Mouse (Mus musculus) bone marrow macrophage, adult 2 months (primary cell): ENCODE measurements around the gene Vmn2r88. TPM values are rescaled to one million over a fixed set of nuclear protein-coding genes. Genes with fewer than 3 reads are reported as not detected.
"Not testable (repeated sequence)": the region's sequence is repeated elsewhere in the genome, so short reads cannot be mapped to it uniquely, and the experiment has no call there.

Source experiments
- H3K27ac ChIP-seq: 2 replicates; pipeline ENCODE4 v1.5.1; 2012; ENCODE audit warnings: low read depth, low read length; ENCODE audit not compliant: insufficient read depth
- H3K4me1 ChIP-seq: 2 replicates; pipeline ENCODE4 v1.6.1; 2012; ENCODE audit warnings: low read length; ENCODE audit not compliant: control insufficient read depth, insufficient read depth
- H3K4me3 ChIP-seq: 2 replicates; pipeline ENCODE4 v1.5.1; 2012; ENCODE audit warnings: mild to moderate bottlenecking, low read length, moderate library complexity; ENCODE audit not compliant: insufficient read depth
- CTCF ChIP-seq: IDR thresholded peaks from 2 replicates; pipeline ENCODE4 v1.5.1; 2012; ENCODE audit warnings: low read depth, mild to moderate bottlenecking, low read length, moderate library complexity
- POLR2A ChIP-seq: IDR thresholded peaks from 2 replicates; pipeline ENCODE4 v1.6.1; 2012; ENCODE audit warnings: mild to moderate bottlenecking, low read depth, low read length, borderline replicate concordance
- polyA plus RNA-seq: library from polyadenylated mRNA; stranded (reverse); fragments of >200 nt; gene quantifications from 2 replicates; pipeline ENCODE4 v1.2.4, GENCODE M21; 2012; ENCODE audit not compliant: missing spikeins, insufficient read depth, insufficient read length

Vmn2r88 gene
- polyA plus RNA-seq, result not detected in 2 replicates

DNA sequence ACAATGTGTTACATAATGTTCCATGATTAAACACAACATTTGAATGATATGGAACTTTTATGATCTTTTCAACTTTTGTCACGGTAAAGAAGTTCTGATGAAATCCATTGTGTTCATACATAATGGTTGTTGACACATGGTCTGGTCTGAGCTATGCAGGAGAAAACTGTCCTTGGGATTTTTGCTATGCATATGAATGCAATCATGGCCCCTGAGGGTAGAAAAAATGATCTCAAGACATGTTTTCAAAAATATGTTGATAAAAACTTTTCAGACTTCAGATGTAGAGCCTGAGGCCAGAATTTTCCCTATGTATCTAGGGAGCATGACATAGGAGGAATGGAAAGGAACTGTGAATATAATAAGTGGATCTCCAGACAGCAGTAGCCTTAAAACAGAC is at the start of gene Vmn2r88:
Gene Vmn2r88, plus strand, starts transcription at position 301 of the 400 bp plus-strand sequence.
- TF ChIP-seq POLR2A (no peak), CTCF (no peak)
- H3K4me1 ChIP-seq, result no peaks in the 10 kb centered on the region
- no peak within 1 kb of the TSS for H3K27ac ChIP-seq
- no peak within 1 kb of the TSS for H3K4me3 ChIP-seq

DNA sequence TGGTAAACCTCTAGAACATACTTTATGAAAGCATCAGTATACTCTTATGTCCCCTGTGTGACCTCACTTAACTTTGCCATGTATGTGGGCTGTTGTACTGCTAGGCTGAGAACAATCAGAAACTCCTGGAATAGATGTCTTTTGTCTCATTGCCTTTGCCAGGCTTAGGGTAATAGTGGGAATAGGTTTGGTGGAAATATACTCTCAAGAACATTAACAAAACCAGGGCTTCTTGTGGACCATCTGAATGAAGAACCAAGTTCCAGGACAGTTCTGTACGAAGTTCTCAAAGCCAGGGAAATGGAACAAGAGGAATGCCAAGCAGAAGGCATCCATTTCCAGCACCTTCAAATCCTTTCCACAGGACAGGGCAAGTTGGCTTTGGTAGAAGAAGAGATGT is 49.2 kb upstream of the Vmn2r88 start, which contains the start of gene Gm7247:
Gene Gm7247, plus strand, starts transcription at position 301 of the 400 bp plus-strand sequence.
- no peaks in the 10 kb centered on the region for H3K4me1 ChIP-seq
- no peak within 1 kb of the TSS for H3K27ac ChIP-seq
- TF ChIP-seq POLR2A, result no peak
- no peak for TF ChIP-seq CTCF
- H3K4me3 ChIP-seq, result no peak within 1 kb of the TSS

DNA sequence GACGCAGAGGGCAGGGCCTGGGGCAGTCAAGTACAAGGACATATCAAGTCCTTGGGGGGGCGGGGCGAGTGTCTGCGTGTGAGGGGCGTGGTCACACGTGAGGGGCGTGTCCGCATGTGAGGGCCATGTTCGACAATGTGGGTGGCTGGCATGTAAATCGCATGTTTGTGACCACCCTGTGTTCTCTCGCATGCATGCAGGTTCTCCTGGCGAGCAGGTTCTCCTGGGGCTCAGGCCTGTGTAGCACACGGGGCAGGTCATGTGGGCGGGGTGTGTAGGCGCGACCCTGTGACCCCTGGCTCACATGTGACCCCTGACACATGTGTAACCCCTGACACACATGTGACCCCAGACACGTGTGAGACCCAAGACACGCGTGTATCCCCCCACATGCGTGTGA is 27.8 kb upstream of the Vmn2r88 start:
- Histone ChIP-seq H3K27ac (no peak overlapping the region), H3K4me3 (no peak overlapping the region), H3K4me1 (no peaks in the 10 kb centered on the region)
- no peak for TF ChIP-seq CTCF
- TF ChIP-seq POLR2A, result no peak

DNA sequence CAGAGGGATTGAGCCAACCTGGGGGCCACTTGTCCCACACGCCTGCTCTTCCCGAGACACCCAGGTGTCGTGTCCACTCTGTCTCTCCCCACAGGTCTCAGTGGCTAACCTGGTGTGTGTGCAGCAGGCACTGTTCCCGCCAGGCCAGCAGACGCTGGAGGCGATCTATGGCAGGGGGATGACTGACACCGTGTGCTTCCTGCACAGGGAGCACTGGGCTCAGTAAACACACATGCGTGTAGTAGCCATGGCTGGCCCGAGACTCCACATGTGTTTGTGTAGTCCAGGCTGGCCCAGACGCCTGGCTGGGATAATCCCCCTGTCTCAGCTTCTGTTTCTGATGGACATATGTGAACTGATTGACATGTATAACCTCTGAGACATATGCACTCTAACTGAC is 26.3 kb upstream of the Vmn2r88 start:
- no peak overlapping the region for H3K27ac ChIP-seq
- no peak for TF ChIP-seq CTCF
- TF ChIP-seq POLR2A, result no peak
- H3K4me3 ChIP-seq, result no peak overlapping the region
- H3K4me1 ChIP-seq, result no peaks in the 10 kb centered on the region

DNA sequence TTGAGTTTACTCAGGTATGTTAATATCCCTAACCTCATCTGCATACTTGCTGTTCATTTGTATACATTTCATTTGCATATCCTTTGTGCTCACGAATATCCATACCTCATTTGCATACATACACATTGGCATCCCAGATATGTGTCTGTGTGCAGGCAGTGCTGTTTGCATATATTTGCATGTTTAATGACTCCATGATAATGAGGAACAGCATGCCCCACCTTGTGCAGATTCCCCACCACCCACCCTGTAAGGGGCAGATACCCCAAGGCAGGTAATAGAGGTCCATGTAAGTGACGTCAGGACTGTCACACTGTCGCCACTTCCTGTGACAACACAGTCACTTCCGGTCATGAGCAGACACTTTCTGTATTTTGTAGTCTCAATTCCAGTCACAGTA is 24.9 kb upstream of the Vmn2r88 start:
- no peak overlapping the region for H3K27ac ChIP-seq
- no peak overlapping the region for H3K4me3 ChIP-seq
- no peak for TF ChIP-seq CTCF
- TF ChIP-seq POLR2A, result no peak
- no peaks in the 10 kb centered on the region for H3K4me1 ChIP-seq

DNA sequence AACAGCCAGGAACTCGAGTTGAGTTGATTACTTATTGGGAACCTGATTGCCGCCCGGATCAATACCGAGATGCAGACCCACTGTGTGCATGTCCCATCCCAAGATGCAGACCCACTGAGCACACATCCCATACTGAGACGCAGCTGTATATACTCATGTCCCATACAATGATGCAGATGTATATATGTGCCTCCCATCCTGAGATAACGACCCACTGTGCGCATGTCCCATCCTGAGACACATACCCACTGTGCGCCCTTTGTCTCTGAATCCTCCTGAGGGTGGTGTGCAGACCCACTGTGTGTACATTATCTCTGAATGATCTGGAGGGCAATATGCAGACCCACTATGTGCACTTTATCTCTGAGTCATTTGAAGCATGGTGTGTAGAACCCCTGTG is 22.9 kb upstream of the Vmn2r88 start:
- H3K4me1 ChIP-seq, result no peaks in the 10 kb centered on the region
- no peak overlapping the region for H3K27ac ChIP-seq
- no peak overlapping the region for H3K4me3 ChIP-seq
- TF ChIP-seq POLR2A, result no peak
- TF ChIP-seq CTCF, result no peak

DNA sequence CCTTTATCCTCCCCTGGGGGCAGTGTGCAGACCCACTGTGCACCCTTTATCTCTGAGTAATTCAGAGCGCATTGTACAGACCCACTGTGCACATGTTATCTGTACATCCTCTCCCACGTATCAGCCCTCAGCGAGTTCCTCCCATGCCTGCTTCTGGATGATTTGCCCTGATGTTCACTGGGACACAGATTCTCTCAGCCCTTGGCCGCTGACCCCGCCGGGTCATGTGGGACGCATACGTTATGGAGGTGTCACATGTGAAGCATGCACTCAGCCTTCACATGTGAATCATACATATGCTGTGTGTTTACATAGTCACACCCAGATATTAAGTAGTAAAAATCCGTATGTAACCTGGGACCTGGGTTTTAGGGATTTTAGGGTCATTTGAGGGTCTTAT is 22.4 kb upstream of the Vmn2r88 start:
- H3K4me1 ChIP-seq, result no peaks in the 10 kb centered on the region
- TF ChIP-seq CTCF (no peak), POLR2A (no peak)
- H3K27ac ChIP-seq, result no peak overlapping the region
- H3K4me3 ChIP-seq, result no peak overlapping the region

DNA sequence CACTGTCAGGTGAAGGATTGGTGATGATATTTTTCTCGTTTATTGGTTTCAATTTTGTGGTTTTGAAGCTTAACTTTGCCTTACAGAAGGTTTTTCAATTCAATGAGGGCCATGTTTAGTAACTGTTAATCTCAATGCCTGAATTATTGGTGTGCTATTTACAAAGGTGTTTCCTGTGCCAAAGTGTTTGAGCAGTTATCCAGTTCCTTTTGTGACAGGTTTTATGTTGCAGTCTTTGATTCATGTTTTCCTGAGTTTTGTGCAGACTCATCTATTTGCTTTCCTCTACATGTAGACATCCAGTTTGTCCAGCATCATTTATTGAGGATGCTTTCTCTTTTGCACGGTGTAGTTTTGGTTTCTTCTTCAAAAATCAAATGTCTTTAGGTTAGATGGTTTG is 13.3 kb downstream of the Vmn2r88 start:
- Histone ChIP-seq H3K4me1 (no peaks in the 10 kb centered on the region), H3K4me3 (no peak overlapping the region), H3K27ac (no peak overlapping the region)
- TF ChIP-seq CTCF (no peak), POLR2A (no peak)

DNA sequence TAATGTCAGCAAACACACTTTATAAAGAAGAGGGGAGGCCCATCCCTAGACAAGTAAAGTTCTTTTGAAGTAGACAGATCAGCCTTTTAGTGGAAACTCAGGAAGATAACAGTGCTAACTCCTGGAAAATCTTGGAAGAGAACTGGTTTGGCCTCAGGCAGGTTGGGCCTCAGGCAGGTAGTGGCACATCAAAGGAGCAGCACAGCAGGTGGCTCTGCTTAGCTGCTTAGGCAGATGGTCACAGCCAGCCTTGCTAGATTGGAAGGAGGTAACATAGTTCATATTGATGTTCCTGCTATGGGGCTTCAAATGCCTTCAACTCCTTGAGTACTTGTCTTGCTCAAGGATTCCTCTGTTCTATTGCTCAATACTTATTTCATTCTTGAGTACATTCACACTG is 19.5 kb downstream of the Vmn2r88 start:
- not testable (repeated sequence) for H3K4me1 ChIP-seq, H3K4me3 ChIP-seq, H3K27ac ChIP-seq

DNA sequence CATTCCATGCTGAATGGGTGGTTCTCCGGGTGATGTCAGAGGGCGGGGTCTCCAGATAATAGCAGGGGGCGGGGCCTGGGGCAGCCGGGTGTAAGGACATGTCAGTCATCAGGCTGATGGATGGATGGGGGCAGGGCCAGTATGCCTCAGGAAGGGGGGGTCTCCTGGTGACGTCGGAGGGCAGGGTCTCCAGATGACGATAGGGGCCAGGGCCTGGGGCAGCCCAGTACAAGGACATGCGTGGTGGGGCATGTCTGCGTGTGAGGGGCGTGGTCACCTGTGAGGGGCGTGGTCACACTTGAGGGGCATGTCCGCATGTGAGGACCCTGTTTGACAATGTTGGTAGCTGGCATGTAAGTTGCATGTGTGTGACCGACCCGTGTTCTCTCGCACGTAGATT is 23.9 kb downstream of the Vmn2r88 start:
- Histone ChIP-seq H3K4me1 (no peaks in the 10 kb centered on the region), H3K4me3 (no peak overlapping the region)
- TF ChIP-seq POLR2A (no peak), CTCF (no peak)

DNA sequence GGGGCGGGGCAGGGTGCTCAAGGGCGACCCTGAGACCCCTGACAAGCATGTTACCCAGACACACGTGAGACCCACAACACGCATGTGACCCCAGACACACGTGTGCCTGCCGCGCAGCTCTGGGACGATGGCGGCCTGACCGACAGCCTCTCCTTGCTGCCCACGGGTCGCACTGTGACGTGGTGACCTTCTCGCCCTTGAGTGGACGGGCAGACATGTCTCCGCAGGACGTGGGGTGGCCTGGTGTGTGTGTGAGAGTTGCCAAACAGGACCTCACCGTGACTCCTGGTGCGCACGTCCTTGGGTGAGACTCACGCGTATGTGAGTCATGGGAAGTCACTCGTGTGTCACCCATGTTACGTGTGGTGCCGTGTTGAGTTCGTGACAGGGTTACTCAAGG is 24.4 kb downstream of the Vmn2r88 start:
- Histone ChIP-seq H3K4me3 (no peak overlapping the region), H3K4me1 (no peaks in the 10 kb centered on the region), H3K27ac (no peak overlapping the region)
- TF ChIP-seq POLR2A (no peak), CTCF (no peak)

More for the DNA sequence above, 23.9 kb downstream of the Vmn2r88 start:
- H3K27ac ChIP-seq, result no peak overlapping the region
